Mouse (Mus musculus) hindbrain, embryonic 13.5 days (tissue): Measurements from ENCODE around the gene Setd3. TPM values are rescaled to one million over a fixed set of nuclear protein-coding genes. Genes with fewer than 3 reads are reported as not detected.

Source experiments
- ATAC-seq: fragments of 200-750 bp; cut with Nextera tagmentation; 2 replicates; pipeline ENCODE4 v1.8.0; 2017; ENCODE audit warnings: moderate TSS enrichment; ENCODE audit not compliant: low FRiP score
- H3K27ac ChIP-seq: fragments of 300-500 bp; sonication (generic); 2 replicates; pipeline ENCODE4 v1.5.1; 2015; ENCODE audit warnings: inconsistent platforms, mild to moderate bottlenecking, moderate library complexity
- H3K27me3 ChIP-seq: fragments of 300-500 bp; sonication (generic); 2 replicates; pipeline ENCODE4 v1.6.1; 2015; ENCODE audit warnings: mild to moderate bottlenecking, inconsistent platforms
- H3K36me3 ChIP-seq: fragments of 300-500 bp; sonication (generic); 2 replicates; pipeline ENCODE4 v1.6.1; 2015; ENCODE audit warnings: mild to moderate bottlenecking, inconsistent platforms
- H3K4me1 ChIP-seq: fragments of 300-500 bp; sonication (generic); replicated peaks from 2 replicates; pipeline ENCODE4 v1.6.1; 2015; ENCODE audit warnings: inconsistent platforms
- H3K4me2 ChIP-seq: fragments of 300-500 bp; sonication (generic); 2 replicates; pipeline ENCODE4 v1.6.1; 2015; ENCODE audit warnings: inconsistent platforms, mild to moderate bottlenecking, moderate library complexity
- H3K4me3 ChIP-seq: fragments of 300-500 bp; sonication (generic); 2 replicates; pipeline ENCODE4 v1.5.1; 2015; ENCODE audit warnings: mild to moderate bottlenecking, inconsistent platforms
- H3K9ac ChIP-seq: fragments of 300-500 bp; sonication (generic); 2 replicates; pipeline ENCODE4 v1.6.1; 2015; ENCODE audit warnings: mild to moderate bottlenecking, inconsistent platforms
- H3K9me3 ChIP-seq: fragments of 300-500 bp; sonication (generic); 2 replicates; pipeline ENCODE4 v1.6.1; 2016; ENCODE audit warnings: inconsistent platforms
- WGBS: fragments of 180-500 bp; shearing (Covaris S2); methylation state at CpG from one replicate; pipeline ENCODE4 v1.1.7; 2015; 5-methylcytosine and 5-hydroxymethylcytosine counted together
- polyA plus RNA-seq: library from polyadenylated mRNA; unstranded; fragments of >200 nt; fragmentation: Nextera tagmentation; extraction: Ambion mirVana; gene quantifications from 2 replicates; pipeline ENCODE4 v1.2.1, GENCODE M21; 2015

Gene Setd3
- polyA plus RNA-seq, 1 experiment from 2014 or later, result 102 TPM

DNA sequence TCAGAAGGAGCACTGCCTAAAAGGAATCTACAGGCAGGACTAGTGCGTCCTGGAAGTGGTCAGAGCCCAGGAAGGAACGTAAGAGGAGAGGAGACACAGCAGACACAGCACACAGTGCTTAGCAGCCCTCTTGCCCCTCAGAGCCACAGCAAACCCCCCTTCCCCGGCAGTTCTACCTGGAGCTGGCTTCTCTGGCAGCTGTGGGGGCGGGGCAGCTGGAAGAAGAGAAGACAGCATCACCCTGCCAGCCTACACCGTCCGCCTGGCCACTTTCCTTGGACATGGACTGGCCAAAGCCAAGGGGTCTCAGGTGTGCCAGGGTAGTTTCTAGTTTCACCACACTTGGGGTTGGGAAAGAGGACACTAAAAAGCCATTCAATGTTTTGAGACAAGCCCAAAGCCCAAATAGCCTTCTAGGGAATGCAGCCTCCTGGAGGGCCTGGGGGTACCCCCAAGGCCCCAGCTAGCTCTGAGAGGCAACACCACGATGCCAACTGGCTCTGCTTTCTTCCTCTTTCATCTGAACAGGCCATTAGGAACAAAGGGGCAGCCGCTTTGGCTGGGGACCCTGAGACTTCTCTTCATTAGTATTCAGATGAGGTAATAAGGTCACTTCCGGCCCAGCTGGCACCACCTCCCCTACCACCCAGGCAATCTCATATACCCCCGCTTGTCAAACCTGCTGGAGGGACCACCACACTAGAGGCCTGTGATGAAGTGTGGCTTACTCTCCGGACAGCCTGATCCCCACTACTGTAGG, 37.7 kb upstream of the Setd3 start:
- Histone ChIP-seq H3K9me3 (no peaks in the 10 kb centered on the region), H3K9ac (peak overlapping the region; percentile 30; the same call in 1 of the 2 replicates), H3K4me1 (peaks cover 95% of the 10 kb centered on the region), H3K27ac (peak overlapping the region; percentile 82), H3K4me3 (no peak overlapping the region), H3K36me3 (no peaks in the 10 kb centered on the region), H3K4me2 (0 out of 2 replicates have a peak overlapping the region, but pooled peaks have one; percentile 4), H3K27me3 (no peaks in the 10 kb centered on the region)
- no peak for ATAC-seq
- WGBS, result 52% methylated on average over 11 of the region's 11 CpGs

DNA sequence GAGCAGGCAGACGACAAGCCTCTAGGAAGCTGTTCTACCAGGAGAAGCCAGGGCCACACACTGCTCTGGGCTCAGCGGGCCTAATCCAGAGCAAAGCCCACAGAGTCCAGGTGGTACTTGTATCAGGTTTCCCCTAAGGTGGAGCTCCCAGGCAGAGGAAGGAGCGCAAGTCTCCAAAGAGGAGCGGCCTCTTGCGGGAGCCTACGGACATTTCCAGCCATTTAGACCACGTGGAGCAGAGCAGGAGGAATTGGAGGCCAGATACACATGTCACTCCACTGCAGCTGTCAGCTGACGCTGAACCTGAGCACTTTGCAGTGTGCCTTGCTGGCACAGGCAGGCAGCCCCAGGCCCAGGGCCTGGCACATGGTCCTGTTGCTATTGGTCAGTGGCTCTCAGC, 36.0 kb upstream of the Setd3 start:
- H3K9ac ChIP-seq, result peak overlapping the region; percentile 3; the same call in 1 of the 2 replicates
- H3K9me3 ChIP-seq, result no peaks in the 10 kb centered on the region
- no peak overlapping the region for H3K4me2 ChIP-seq
- H3K4me1 ChIP-seq, result peaks cover 89% of the 10 kb centered on the region
- WGBS, result 50% methylated on average over 8 of the region's 8 CpGs
- ATAC-seq, result no peak
- H3K36me3 ChIP-seq, result 0 out of 2 replicates have a peak, but pooled peaks cover 3% of the 10 kb centered on the region
- H3K27ac ChIP-seq, result peak overlapping the region; percentile 74; the same call in 1 of the 2 replicates
- no peak overlapping the region for H3K4me3 ChIP-seq
- no peaks in the 10 kb centered on the region for H3K27me3 ChIP-seq

DNA sequence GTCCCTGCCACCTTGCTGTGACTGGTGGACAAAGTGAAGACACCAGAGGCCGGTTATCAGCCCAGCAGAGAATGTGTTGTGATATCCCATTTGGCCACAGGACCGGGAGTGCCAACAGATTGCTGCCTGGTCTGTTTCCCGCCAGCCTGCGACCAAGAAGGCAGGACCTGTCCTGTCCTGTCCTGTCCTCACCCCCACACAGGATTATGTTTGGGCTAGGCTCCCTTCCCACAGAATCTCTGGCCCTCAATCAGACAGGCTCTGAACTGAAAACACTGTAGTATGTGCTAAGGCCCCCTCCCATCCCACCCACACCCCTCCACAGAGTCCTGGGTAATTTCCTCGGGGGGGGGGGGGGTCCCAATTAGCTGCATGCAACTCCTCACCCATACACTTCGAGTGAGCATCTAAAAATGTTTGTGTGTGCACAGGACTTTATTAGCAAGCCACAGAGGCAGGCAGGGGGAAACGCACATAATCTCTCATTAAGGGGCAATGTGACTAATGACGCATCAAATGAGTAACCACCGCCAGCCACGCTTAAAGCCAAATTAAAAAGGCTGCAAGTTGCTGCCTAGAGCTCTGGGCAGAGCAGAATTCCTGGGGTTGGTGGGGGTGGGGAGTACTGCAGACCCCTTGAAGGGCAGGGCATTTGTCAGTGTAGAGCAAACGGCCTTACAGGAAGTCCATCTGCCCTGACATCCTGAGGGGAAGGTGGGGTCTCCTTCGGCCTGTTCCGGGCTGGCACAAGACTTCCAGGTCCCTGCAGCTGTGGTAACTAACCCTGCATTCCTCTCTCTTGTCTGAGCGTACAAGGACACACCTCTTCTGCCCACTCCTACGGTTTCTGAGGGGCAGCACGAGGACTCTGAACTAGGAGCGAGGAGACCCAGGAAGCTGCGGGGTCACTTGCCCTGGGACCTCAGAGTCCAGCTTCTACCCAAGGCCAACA, 34.3 kb upstream of the Setd3 start:
- no peak for ATAC-seq
- 38% methylated on average over 18 of the region's 18 CpGs for WGBS
- H3K27ac ChIP-seq, result peak overlapping the region; percentile 74
- H3K4me3 ChIP-seq, result no peak overlapping the region
- peak overlapping the region; percentile 51 for H3K9ac ChIP-seq
- no peaks in the 10 kb centered on the region for H3K27me3 ChIP-seq
- peaks cover 88% of the 10 kb centered on the region for H3K4me1 ChIP-seq
- H3K9me3 ChIP-seq, result no peaks in the 10 kb centered on the region
- H3K4me2 ChIP-seq, result no peak overlapping the region
- 0 out of 2 replicates have a peak, but pooled peaks cover 3% of the 10 kb centered on the region for H3K36me3 ChIP-seq

DNA sequence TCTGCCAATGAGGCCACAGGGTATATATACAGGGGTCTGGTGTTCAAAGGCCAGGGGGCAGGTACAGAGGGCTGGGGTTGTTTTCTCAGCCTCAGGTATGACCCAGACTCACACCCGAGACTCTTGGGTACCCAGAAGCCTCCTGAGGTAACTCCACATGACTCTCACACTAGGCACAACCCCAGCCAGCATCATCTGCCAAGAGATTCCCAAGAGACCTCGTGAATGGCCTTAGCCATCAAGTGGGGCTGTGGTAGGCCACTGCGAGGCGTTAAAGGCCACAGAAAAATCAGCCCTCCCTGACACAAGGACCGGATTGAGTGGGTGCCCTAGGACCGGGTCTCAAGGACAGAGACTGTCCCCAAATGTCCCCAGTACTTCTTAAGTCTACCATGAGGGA, 33.4 kb upstream of the Setd3 start:
- H3K4me1 ChIP-seq, result peaks cover 80% of the 10 kb centered on the region
- no peaks in the 10 kb centered on the region for H3K27me3 ChIP-seq
- no peaks in the 10 kb centered on the region for H3K9me3 ChIP-seq
- H3K36me3 ChIP-seq, result peaks cover 5% of the 10 kb centered on the region
- peak overlapping the region; percentile 74 for H3K27ac ChIP-seq
- H3K4me2 ChIP-seq, result no peak overlapping the region
- H3K9ac ChIP-seq, result no peak overlapping the region
- ATAC-seq, result no peak
- WGBS, result 82% methylated on average over 6 of the region's 6 CpGs
- no peak overlapping the region for H3K4me3 ChIP-seq

DNA sequence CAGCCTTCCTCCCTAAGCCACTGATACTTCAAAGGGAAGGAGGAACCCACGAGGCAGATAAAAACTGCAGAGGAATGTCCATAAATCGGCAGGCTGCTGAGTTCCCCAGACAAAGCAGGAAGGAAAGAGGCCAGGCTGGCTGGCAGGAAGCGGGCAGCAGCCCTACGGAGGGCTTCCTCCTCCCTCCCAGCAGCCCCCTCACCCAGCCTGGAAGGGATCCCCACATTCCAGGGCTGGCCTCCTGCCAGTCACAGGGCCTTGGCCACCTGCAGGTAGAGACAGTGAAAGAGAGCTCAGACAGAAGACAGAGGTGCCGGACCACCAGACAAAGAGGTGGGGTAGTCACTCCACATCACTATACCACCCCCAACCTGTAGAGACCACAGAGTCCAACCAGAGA, 33.0 kb upstream of the Setd3 start:
- ATAC-seq, result no peak
- Histone ChIP-seq H3K27me3 (no peaks in the 10 kb centered on the region), H3K27ac (peak overlapping the region; percentile 74; the same call in 1 of the 2 replicates), H3K4me3 (no peak overlapping the region), H3K9me3 (no peaks in the 10 kb centered on the region), H3K36me3 (peaks cover 9% of the 10 kb centered on the region), H3K4me1 (peaks cover 76% of the 10 kb centered on the region), H3K9ac (peak overlapping the region; percentile 39; the same call in 1 of the 2 replicates), H3K4me2 (no peak overlapping the region)
- 43% methylated on average over 5 of the region's 5 CpGs for WGBS

DNA sequence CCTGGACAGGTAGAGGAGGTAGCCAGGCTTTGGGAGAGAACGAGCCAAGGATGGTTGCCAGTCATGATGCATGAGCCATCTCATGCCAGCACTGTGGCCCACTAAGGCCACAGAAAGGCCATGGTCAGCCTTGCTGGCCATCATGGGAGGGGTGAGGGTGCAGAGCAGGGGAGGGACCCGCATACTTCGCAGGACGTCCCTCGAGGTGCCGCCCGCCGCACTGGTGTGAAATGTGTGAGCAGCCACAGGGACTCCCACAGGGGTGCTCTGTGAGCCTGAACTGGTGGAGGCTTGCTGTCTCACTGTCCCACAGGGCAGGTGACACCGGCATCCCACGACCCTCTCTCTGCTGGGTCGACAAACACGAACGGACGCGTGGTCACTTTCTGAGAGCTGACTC, 31.5 kb upstream of the Setd3 start:
- Histone ChIP-seq H3K36me3 (peaks cover 19% of the 10 kb centered on the region), H3K9ac (no peak overlapping the region), H3K4me3 (no peak overlapping the region), H3K27ac (no peak overlapping the region), H3K27me3 (no peaks in the 10 kb centered on the region), H3K4me1 (peaks cover 64% of the 10 kb centered on the region), H3K4me2 (no peak overlapping the region), H3K9me3 (no peaks in the 10 kb centered on the region)
- 93% methylated on average over 15 of the region's 15 CpGs for WGBS
- ATAC-seq, result no peak

DNA sequence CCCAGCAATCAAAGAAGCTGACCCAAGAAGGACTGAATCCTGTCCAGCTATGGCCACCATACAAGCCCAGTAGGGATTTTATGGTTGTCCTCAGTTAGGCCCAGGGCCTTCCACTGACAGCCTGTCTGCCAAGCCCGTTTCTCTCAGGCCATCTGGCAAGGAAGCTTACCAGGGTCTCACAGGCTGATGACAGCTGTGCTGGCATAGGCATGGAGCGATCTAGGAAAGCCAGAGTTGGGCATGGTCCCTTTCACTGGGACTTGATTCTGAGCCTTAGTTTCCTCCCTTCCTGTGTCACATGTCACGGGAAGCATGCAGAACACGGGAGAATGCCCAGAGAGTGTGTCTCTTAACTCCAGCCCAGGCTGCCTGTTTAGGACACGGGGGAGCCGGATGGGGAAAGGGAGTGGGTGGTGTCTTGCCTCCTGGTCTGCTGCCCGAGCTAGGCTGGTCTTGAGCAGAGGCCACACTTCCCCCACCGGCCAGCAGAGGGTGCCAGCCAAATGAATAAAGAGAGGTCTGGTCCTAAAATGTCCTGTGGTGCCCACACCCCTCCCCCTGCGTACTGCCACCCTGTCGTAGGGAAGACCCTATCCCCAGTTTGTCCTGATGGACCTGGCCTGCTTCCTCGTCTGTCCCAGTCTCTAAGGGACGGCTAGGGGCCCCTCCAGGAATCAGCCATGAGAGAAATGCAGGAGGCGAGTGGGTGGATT, 29.8 kb upstream of the Setd3 start:
- Histone ChIP-seq H3K9me3 (no peaks in the 10 kb centered on the region), H3K4me1 (peaks cover 52% of the 10 kb centered on the region), H3K27ac (0 out of 2 replicates have a peak overlapping the region, but pooled peaks have one; percentile 15), H3K36me3 (peaks cover 36% of the 10 kb centered on the region), H3K4me2 (no peak overlapping the region), H3K27me3 (no peaks in the 10 kb centered on the region), H3K9ac (0 out of 2 replicates have a peak overlapping the region, but pooled peaks have one; percentile 20), H3K4me3 (no peak overlapping the region)
- WGBS, result 31% methylated on average over 13 of the region's 13 CpGs
- ATAC-seq, result no peak

DNA sequence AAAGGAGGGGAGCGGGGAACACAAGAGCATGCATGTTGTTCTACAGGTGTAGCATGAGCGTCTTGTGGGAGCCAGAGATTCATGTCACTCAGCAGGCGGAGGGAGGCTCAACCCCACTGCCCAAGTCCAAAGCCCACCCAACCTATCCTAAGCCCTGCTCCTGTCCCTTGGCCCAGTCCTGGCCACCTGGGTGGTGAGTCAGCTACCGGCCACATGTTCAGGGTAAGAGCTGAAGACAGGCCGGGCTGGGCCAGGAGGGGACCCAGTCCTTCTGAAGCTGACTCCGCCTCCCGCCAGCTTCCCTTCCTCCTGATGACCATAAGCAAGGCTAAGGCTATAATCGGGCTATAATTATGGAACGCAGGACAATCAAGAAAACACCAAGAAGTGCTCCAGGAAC, 29.1 kb upstream of the Setd3 start:
- H3K36me3 ChIP-seq, result peaks cover 41% of the 10 kb centered on the region
- ATAC-seq, result no peak
- no peaks in the 10 kb centered on the region for H3K27me3 ChIP-seq
- no peak overlapping the region for H3K9ac ChIP-seq
- H3K27ac ChIP-seq, result no peak overlapping the region
- 92% methylated on average over 9 of the region's 9 CpGs for WGBS
- no peak overlapping the region for H3K4me2 ChIP-seq
- H3K4me3 ChIP-seq, result no peak overlapping the region
- peaks cover 46% of the 10 kb centered on the region for H3K4me1 ChIP-seq
- H3K9me3 ChIP-seq, result no peaks in the 10 kb centered on the region

DNA sequence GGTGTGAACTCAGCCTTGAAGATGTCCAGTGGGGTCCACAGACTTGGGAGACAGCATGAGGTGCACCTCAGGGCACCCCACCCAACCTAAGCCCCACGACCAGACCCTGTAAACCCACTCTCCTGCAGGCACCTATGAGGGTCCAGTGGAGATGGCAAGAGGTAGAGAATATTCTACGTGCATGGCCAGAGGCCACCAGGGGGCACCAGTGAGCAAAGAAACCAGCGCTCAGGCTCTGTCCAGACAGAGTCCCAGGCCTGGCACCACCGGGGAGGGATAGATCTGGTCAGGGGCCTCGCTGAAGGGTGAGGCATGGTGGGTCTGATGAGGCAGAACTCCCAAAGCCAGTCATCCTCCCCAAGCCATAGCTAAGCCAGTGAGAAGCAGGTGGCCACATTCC, 27.5 kb upstream of the Setd3 start:
- 9% methylated on average over 5 of the region's 5 CpGs for WGBS
- H3K4me2 ChIP-seq, result no peak overlapping the region
- peaks cover 30% of the 10 kb centered on the region for H3K4me1 ChIP-seq
- H3K9me3 ChIP-seq, result no peaks in the 10 kb centered on the region
- peak; percentile 47 for ATAC-seq
- H3K27me3 ChIP-seq, result no peaks in the 10 kb centered on the region
- H3K4me3 ChIP-seq, result no peak overlapping the region
- peaks cover 54% of the 10 kb centered on the region for H3K36me3 ChIP-seq
- no peak overlapping the region for H3K27ac ChIP-seq
- no peak overlapping the region for H3K9ac ChIP-seq

DNA sequence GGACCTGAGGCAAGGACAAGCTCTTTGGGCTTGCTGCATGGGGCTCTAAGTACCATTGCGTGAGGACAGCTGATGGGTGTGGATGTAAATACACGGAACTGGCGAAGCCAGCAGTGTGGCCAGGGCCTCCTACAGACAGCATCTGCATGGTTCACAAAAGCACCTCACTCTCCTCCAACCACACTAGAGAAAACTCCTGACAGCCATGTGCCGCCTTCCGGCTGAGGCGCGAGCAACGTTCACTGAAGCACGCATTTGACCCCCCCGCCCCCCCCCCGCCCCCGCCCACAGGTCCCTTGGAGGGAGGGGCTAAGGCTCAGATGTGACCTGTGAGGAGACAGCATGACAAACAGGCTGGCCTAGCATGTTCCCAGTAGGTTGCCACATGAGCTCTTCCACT, 25.9 kb upstream of the Setd3 start:
- Histone ChIP-seq H3K27me3 (no peaks in the 10 kb centered on the region), H3K27ac (no peak overlapping the region), H3K4me3 (no peak overlapping the region), H3K9me3 (no peaks in the 10 kb centered on the region), H3K9ac (no peak overlapping the region), H3K4me2 (no peak overlapping the region), H3K4me1 (peaks cover 19% of the 10 kb centered on the region), H3K36me3 (peaks cover 67% of the 10 kb centered on the region)
- WGBS, result 63% methylated on average over 12 of the region's 12 CpGs
- no peak for ATAC-seq

DNA sequence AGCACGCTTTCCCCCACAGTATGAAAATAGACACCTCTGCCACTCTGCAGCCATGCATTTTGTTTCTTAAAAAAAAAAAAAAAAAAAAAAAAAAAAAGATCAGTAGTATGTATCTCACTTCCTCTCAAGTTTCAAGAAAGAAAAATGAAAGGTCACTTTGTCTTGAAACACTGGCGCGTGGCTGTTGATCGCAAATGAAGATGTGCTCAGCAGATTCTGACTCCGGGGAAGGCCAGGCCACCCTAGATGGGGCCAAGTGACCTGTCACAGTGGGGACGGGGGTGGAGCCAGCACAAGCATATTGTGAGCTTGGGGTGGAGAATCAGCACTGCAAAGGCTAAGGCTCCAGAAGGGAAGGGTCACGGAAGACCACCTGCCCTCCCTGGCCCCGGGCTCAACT, 24.8 kb upstream of the Setd3 start:
- Histone ChIP-seq H3K9ac (peak overlapping the region; percentile 29; the same call in 1 of the 2 replicates), H3K4me1 (peaks cover 8% of the 10 kb centered on the region), H3K9me3 (no peaks in the 10 kb centered on the region), H3K27ac (peak overlapping the region; percentile 32; the same call in 1 of the 2 replicates), H3K27me3 (no peaks in the 10 kb centered on the region), H3K4me2 (no peak overlapping the region), H3K36me3 (peaks cover 77% of the 10 kb centered on the region), H3K4me3 (no peak overlapping the region)
- ATAC-seq, result no peak
- 67% methylated on average over 8 of the region's 8 CpGs for WGBS

DNA sequence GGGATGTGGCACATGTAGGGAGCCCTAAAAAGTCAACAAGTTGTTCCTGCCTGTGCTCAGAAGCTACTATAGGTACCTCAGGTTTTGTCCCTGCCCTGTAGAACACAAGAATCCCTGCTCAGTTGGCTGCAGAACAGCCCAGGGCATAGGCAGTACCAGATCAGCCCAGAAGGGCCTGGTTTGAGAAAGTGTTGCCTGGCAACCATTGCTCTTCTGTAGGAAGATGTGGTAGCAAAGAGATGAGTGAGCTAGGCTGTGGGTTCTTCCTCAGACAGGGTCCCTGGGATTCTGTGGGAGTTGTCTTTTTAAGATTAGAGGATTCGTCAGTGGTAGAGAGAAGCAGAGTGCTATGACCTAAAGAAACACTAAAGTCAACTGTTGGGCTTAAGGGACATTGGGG, 21.0 kb upstream of the Setd3 start:
- Histone ChIP-seq H3K4me2 (no peak overlapping the region), H3K9me3 (no peaks in the 10 kb centered on the region), H3K27ac (no peak overlapping the region), H3K27me3 (no peaks in the 10 kb centered on the region), H3K4me1 (peaks cover 4% of the 10 kb centered on the region; the same call in 1 of the 2 replicates), H3K36me3 (peaks cover 94% of the 10 kb centered on the region), H3K4me3 (no peak overlapping the region), H3K9ac (no peak overlapping the region)
- ATAC-seq, result no peak
- WGBS, result 89% methylated on average over 1 of the region's 1 CpGs
